Mouse (Mus musculus): ENCODE data around the gene Gm20517.

GRCm38 (mm10) chr17:47682836-47683235 is 71.4 kb downstream of the Gm20517 start:
- no peak for TF ChIP-seq POLR2A (IDR thresholded peaks at IDR 0.05; ENCODE audit: borderline replicate concordance, low read depth, low read length)
- TF ChIP-seq CTCF (IDR thresholded peaks at IDR 0.05; ENCODE audit: low read depth, low read length) = no peak

All from bone marrow macrophage, adult 2 months (primary cell).